Mouse (Mus musculus) megakaryocyte, embryonic 14.5 days (primary cell): ENCODE data around the gene Sun2. TPM values are rescaled to one million over a fixed set of nuclear protein-coding genes. Genes with fewer than 3 reads are reported as not detected.
A peak's percentile ranks its signal among the peaks of the same experiment; 100 is the strongest.

Experiments
- H3K27me3 ChIP-seq: replicated peaks from 2 replicates; pipeline ENCODE3; 2012; ENCODE audit warnings: inconsistent platforms
- H3K36me3 ChIP-seq: replicated peaks from 2 replicates; pipeline ENCODE3; 2012; ENCODE audit warnings: low read length, inconsistent platforms, mixed read lengths
- H3K4me1 ChIP-seq: 2 replicates; pipeline ENCODE4 v1.6.1; 2012; ENCODE audit warnings: inconsistent platforms
- H3K4me3 ChIP-seq: replicated peaks from 2 replicates; pipeline ENCODE3; 2012; ENCODE audit warnings: moderate library complexity, mild to moderate bottlenecking, inconsistent platforms
- H3K9me3 ChIP-seq: 2 replicates; pipeline ENCODE4 v1.6.1; 2012; ENCODE audit warnings: inconsistent platforms
- FLI1 ChIP-seq: IDR thresholded peaks from 2 replicates; pipeline ENCODE4 v1.6.1; 2012; ENCODE audit warnings: low read length, inconsistent platforms, mixed read lengths
- GATA1 ChIP-seq: IDR thresholded peaks from 3 replicates; pipeline ENCODE4 v1.6.1; 2012; ENCODE audit warnings: mixed read lengths, low read length, inconsistent platforms, borderline replicate concordance
- polyA plus RNA-seq: library from polyadenylated mRNA; stranded (reverse); fragments of >175 nt; gene quantifications from 2 replicates; pipeline ENCODE4 v1.2.3, GENCODE M21; 2012; ENCODE audit warnings: low replicate concordance; ENCODE audit not compliant: insufficient read depth

Gene Sun2
- polyA plus RNA-seq, 1 experiment, result 27.2 TPM

- Histone ChIP-seq H3K4me3 (no peak overlapping the region), H3K36me3 (peaks cover 93% of the 10 kb centered on the region), H3K9me3 (no peaks in the 10 kb centered on the region), H3K4me1 (peaks cover 15% of the 10 kb centered on the region), H3K27me3 (peaks cover 2% of the 10 kb centered on the region)
- TF ChIP-seq FLI1 (no peak), GATA1 (no peak)
Measured at GRCm38 (mm10) chr15:79728731-79729388, 13.5 kb downstream of the Sun2 start.

GRCm38 (mm10) chr15:79728311-79728710 is 14.0 kb downstream of the Sun2 start:
- H3K4me3 ChIP-seq, result no peak overlapping the region
- no peak for TF ChIP-seq GATA1
- no peak for TF ChIP-seq FLI1
- peaks cover 93% of the 10 kb centered on the region for H3K36me3 ChIP-seq
- H3K27me3 ChIP-seq, result peaks cover 2% of the 10 kb centered on the region
- peaks cover 21% of the 10 kb centered on the region for H3K4me1 ChIP-seq
- no peaks in the 10 kb centered on the region for H3K9me3 ChIP-seq

- no peak overlapping the region for H3K4me3 ChIP-seq
- TF ChIP-seq GATA1 (no peak), FLI1 (no peak)
- peaks cover 2% of the 10 kb centered on the region for H3K27me3 ChIP-seq
- no peaks in the 10 kb centered on the region for H3K9me3 ChIP-seq
- H3K36me3 ChIP-seq, result peaks cover 93% of the 10 kb centered on the region
- peaks cover 26% of the 10 kb centered on the region for H3K4me1 ChIP-seq
Measured at GRCm38 (mm10) chr15:79727840-79728239, 14.5 kb downstream of the Sun2 start.

- Histone ChIP-seq H3K27me3 (peaks cover 2% of the 10 kb centered on the region), H3K36me3 (peaks cover 93% of the 10 kb centered on the region), H3K4me3 (no peak overlapping the region), H3K4me1 (peaks cover 42% of the 10 kb centered on the region), H3K9me3 (no peaks in the 10 kb centered on the region)
- TF ChIP-seq GATA1, result no peak
- TF ChIP-seq FLI1, result no peak
Measured at GRCm38 (mm10) chr15:79725190-79725789, 17.0 kb downstream of the Sun2 start.

GRCm38 (mm10) chr15:79723439-79723838 is 18.9 kb downstream of the Sun2 start:
- Histone ChIP-seq H3K36me3 (peaks cover 93% of the 10 kb centered on the region), H3K4me1 (peaks cover 52% of the 10 kb centered on the region)
- TF ChIP-seq FLI1 (no peak), GATA1 (no peak)

GRCm38 (mm10) chr15:79720796-79721195 is 21.5 kb downstream of the Sun2 start:
- H3K36me3 ChIP-seq, result peaks cover 93% of the 10 kb centered on the region

More at GRCm38 (mm10) chr15:79723439-79723838, 18.9 kb downstream of the Sun2 start:
- Histone ChIP-seq H3K9me3 (no peaks in the 10 kb centered on the region), H3K27me3 (peaks cover 2% of the 10 kb centered on the region), H3K4me3 (no peak overlapping the region)

GRCm38 (mm10) chr15:79720267-79720666 is 22.1 kb downstream of the Sun2 start:
- Histone ChIP-seq H3K4me1 (peaks cover 71% of the 10 kb centered on the region), H3K9me3 (no peaks in the 10 kb centered on the region), H3K4me3 (no peak overlapping the region), H3K27me3 (no peaks in the 10 kb centered on the region), H3K36me3 (peaks cover 93% of the 10 kb centered on the region)
- TF ChIP-seq FLI1 (no peak), GATA1 (no peak)

More at GRCm38 (mm10) chr15:79720796-79721195, 21.5 kb downstream of the Sun2 start:
- no peaks in the 10 kb centered on the region for H3K9me3 ChIP-seq
- no peak for TF ChIP-seq FLI1
- TF ChIP-seq GATA1, result no peak
- H3K4me1 ChIP-seq, result peaks cover 67% of the 10 kb centered on the region
- H3K4me3 ChIP-seq, result no peak overlapping the region
- no peaks in the 10 kb centered on the region for H3K27me3 ChIP-seq

GRCm38 (mm10) chr15:79716710-79717109 is 25.6 kb downstream of the Sun2 start:
- H3K9me3 ChIP-seq, result no peaks in the 10 kb centered on the region
- no peak overlapping the region for H3K4me3 ChIP-seq
- H3K36me3 ChIP-seq, result peaks cover 97% of the 10 kb centered on the region
- H3K4me1 ChIP-seq, result peaks cover 66% of the 10 kb centered on the region
- no peak for TF ChIP-seq FLI1
- TF ChIP-seq GATA1, result no peak
- no peaks in the 10 kb centered on the region for H3K27me3 ChIP-seq

- peaks cover 98% of the 10 kb centered on the region for H3K36me3 ChIP-seq
- no peak for TF ChIP-seq GATA1
- TF ChIP-seq FLI1, result no peak
- H3K27me3 ChIP-seq, result no peaks in the 10 kb centered on the region
Measured at GRCm38 (mm10) chr15:79715646-79716045, 26.7 kb downstream of the Sun2 start.

GRCm38 (mm10) chr15:79708229-79708822 is 34.0 kb downstream of the Sun2 start:
- H3K4me3 ChIP-seq, result peak overlapping the region; percentile 67
- peaks cover 55% of the 10 kb centered on the region for H3K4me1 ChIP-seq
- H3K36me3 ChIP-seq, result peaks cover 72% of the 10 kb centered on the region
- H3K27me3 ChIP-seq, result no peaks in the 10 kb centered on the region
- no peaks in the 10 kb centered on the region for H3K9me3 ChIP-seq
- TF ChIP-seq GATA1 (no peak), FLI1 (no peak)

More at GRCm38 (mm10) chr15:79715646-79716045, 26.7 kb downstream of the Sun2 start:
- peak overlapping the region; percentile 43 for H3K4me3 ChIP-seq
- H3K9me3 ChIP-seq, result no peaks in the 10 kb centered on the region
- H3K4me1 ChIP-seq, result peaks cover 63% of the 10 kb centered on the region
